Mouse (Mus musculus) thymus, adult 2 months (tissue): ENCODE results near the gene Cyp2d10. TPM values are rescaled to one million over a fixed set of nuclear protein-coding genes. Genes with fewer than 3 reads are reported as not detected.

ENCODE experiments used
- DNase-seq: peaks from one replicate; pipeline ENCODE4 v3.0.0; 2021
- H3K27ac ChIP-seq: fragments of 200-500 bp; 2 replicates; pipeline ENCODE4 v1.5.1; 2012; ENCODE audit warnings: low read length, control low read depth; ENCODE audit not compliant: control insufficient read depth, insufficient read depth
- H3K27me3 ChIP-seq: fragments of 200-500 bp; 2 replicates; pipeline ENCODE4 v1.6.1; 2012; ENCODE audit warnings: mild to moderate bottlenecking, low read length, moderate library complexity, mixed read lengths; ENCODE audit not compliant: control insufficient read depth, insufficient read depth
- H3K36me3 ChIP-seq: fragments of 200-500 bp; 2 replicates; pipeline ENCODE4 v1.6.1; 2012; ENCODE audit warnings: mild to moderate bottlenecking, low read length, moderate library complexity; ENCODE audit not compliant: control insufficient read depth, insufficient read depth
- H3K4me1 ChIP-seq: fragments of 200-500 bp; replicated peaks from 2 replicates; pipeline ENCODE4 v1.6.1; 2012; ENCODE audit warnings: low read length; ENCODE audit not compliant: control insufficient read depth, insufficient read depth
- H3K4me3 ChIP-seq: fragments of 200-500 bp; 2 replicates; pipeline ENCODE4 v1.5.1; 2012; ENCODE audit warnings: mild to moderate bottlenecking, low read length, control low read depth, moderate library complexity; ENCODE audit not compliant: control insufficient read depth, insufficient read depth
- CTCF ChIP-seq: fragments of 200-500 bp; IDR thresholded peaks from 2 replicates; pipeline ENCODE4 v1.5.1; 2012; ENCODE audit warnings: mild to moderate bottlenecking, control low read depth, low read length, moderate library complexity, borderline replicate concordance; ENCODE audit not compliant: control insufficient read depth, poor library complexity, insufficient read depth; ENCODE audit errors: extremely low read depth
- POLR2A ChIP-seq: fragments of 200-500 bp; IDR thresholded peaks from 2 replicates; pipeline ENCODE4 v1.6.1; 2012; ENCODE audit warnings: mild to moderate bottlenecking, low read length, control low read depth, moderate library complexity; ENCODE audit not compliant: control insufficient read depth, poor library complexity, insufficient read depth; ENCODE audit errors: extremely low read depth
- WGBS: fragments of 180-500 bp; shearing (Covaris S2); methylation state at CpG from one replicate; pipeline ENCODE4 v1.1.7; 2018; 5-methylcytosine and 5-hydroxymethylcytosine counted together
- polyA plus RNA-seq: library from polyadenylated mRNA; depleted of rRNA; stranded (reverse); fragments of >200 nt; gene quantifications from 2 replicates; pipeline ENCODE4 v1.2.3, GENCODE M21; 2012

Gene Cyp2d10
- polyA plus RNA-seq, 1 experiment = 0.28 TPM

DNA sequence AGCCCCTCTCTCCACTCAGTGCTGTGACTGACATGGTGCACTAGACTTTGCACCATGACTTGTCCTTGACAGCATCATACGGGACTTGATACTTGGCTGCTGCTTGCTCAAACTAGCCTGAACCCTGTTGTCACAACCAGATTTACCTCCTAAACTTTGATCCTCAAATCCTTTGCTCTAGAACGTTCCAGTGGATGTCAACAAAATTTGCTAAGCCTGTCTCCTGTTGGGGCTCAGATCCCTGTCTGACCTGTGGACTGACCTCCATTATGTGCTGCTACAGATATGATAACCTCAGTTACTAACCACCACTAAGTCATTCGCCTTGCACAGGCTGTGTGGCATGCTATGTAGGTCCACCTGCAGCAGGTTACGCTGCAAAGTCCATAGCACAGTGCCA lies 15.9 kb upstream of the Cyp2d10 start:
- H3K4me1 ChIP-seq = no peaks in the 10 kb centered on the region
- no peak for TF ChIP-seq POLR2A
- no peak for TF ChIP-seq CTCF
- no peaks in the 10 kb centered on the region; the same call in 1 of the 2 replicates for H3K27me3 ChIP-seq
- H3K4me3 ChIP-seq = no peak overlapping the region
- no peak overlapping the region for H3K27ac ChIP-seq
- WGBS = 87% methylated on average over 4 of the region's 4 CpGs
- no peak for DNase-seq
- no peaks in the 10 kb centered on the region for H3K36me3 ChIP-seq

DNA sequence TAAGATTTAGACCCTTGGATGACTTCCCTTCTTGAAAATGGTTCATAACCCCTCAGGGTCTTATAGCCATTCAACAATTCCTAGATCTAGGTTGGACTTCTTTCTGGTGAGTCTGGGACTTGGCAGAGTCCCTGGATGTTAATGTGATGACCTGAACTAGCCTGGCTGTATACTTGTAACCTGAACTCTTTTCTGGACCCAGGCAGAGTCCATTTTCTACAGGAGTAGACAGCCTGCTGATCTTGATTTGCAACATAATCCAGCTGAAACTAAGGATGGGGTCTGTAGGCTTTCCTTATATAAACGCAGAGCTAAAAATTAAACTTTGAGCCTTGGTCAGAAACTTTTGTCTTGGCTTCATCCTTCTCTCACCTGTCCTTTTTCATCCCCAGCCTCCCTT lies 11.6 kb upstream of the Cyp2d10 start:
- no peak overlapping the region for H3K27ac ChIP-seq
- 88% methylated on average over 1 of the region's 1 CpGs for WGBS

DNA sequence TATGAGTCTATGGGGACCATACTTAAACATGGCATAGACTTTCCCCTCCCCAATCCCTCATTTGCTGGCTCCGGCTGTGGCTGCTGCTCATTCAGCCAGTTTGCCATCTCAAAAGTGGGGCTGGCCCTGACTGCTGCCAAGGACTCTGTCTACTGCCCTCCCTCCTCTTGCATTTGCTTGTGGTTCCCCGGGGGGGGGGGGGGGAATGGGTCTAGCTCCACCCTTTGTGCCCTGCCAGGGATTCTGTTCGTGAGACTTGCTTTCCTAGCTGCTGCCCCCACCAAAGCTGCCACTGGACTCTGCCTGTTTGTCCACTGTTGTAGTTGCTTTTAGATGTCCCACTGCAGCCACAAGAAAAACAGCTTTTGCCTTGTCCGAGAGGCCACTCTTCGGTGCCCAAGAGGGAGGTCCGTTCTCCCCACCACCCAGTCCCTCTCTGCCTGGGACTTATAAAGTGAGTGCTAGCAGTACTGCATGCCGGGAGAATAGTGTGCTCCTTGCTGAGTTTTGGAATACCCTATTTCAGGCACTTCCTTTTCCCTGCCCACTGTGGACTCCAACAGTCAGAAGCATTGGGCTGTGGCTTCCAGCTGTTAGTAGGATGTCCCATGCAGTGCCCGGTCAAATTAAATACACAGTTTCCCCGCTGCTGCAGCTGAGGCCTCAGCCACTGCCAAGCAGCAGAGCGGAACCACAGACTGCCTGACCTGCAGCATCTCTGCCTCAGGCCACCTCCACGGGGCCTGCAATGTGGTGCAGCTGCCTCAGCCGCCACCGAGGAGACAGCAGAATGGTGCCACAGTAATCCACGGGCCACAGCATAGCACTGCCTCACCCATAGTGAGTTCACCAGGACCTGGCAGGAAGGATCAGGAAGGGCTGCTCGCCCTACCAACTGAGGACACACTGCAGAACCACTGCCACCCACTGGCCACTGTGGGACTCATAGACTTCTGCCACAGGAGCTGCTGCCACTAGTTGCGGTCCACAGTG lies 10.1 kb upstream of the Cyp2d10 start:
- Histone ChIP-seq H3K36me3 (no peaks in the 10 kb centered on the region), H3K4me1 (no peaks in the 10 kb centered on the region), H3K27ac (no peak overlapping the region), H3K27me3 (no peaks in the 10 kb centered on the region), H3K4me3 (no peak overlapping the region)
- WGBS = 54% methylated on average over 16 of the region's 16 CpGs
- peak; percentile 79 for DNase-seq
- TF ChIP-seq CTCF = peak; percentile 54; the same call in 1 of the 2 replicates
- TF ChIP-seq POLR2A = no peak

More for the DNA sequence above, 11.6 kb upstream of the Cyp2d10 start:
- TF ChIP-seq CTCF = no peak
- no peak for TF ChIP-seq POLR2A
- no peak overlapping the region for H3K4me3 ChIP-seq
- H3K4me1 ChIP-seq = no peaks in the 10 kb centered on the region
- no peaks in the 10 kb centered on the region; the same call in 1 of the 2 replicates for H3K27me3 ChIP-seq
- no peak for DNase-seq
- H3K36me3 ChIP-seq = no peaks in the 10 kb centered on the region

DNA sequence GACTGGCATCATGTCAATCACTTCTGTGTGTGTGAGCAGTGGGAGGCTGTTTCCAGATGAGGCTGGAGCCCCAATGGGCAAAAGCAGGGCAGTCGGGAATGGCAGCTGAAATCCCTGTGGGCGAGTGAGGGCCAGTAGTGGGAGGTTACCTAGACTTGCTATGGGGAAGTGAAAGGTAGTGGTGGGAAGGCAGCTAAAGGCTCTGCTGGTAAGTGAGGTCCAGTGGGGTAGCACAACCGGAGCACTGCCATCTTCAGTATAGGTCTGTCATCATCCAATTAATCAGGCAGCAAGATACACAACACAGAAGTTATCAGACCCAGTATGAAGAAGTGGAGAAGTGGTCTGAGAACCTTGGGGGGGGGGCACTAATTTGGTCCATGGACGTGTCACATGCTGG lies 541 bp upstream of the Cyp2d10 start:
- WGBS = 87% methylated on average over 4 of the region's 4 CpGs
- no peak overlapping the region for H3K27ac ChIP-seq
- H3K4me1 ChIP-seq = no peaks in the 10 kb centered on the region
- no peaks in the 10 kb centered on the region for H3K27me3 ChIP-seq
- H3K36me3 ChIP-seq = no peaks in the 10 kb centered on the region
- TF ChIP-seq CTCF = no peak
- TF ChIP-seq POLR2A = no peak
- H3K4me3 ChIP-seq = no peak overlapping the region
- DNase-seq = no peak

DNA sequence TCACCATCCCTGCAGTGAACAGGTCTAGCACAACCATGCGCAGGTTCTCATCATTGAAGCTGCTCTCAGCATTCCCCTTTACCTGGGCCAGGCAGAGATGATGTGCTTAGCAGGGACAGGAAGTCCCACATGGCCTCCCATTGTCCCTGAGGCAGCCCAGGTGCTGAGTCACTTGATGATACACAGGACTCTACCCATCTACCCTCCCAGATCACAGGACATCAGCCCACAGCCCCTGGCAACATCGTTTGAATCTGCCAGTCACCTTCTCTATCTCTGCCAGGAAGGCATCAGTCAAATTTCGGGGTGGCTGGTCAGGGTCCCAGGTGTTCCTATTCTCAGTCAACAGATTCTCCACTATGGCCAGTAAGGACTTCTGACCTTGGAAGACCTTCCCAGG lies 2.8 kb downstream of the Cyp2d10 start:
- Histone ChIP-seq H3K27me3 (no peaks in the 10 kb centered on the region), H3K36me3 (no peaks in the 10 kb centered on the region), H3K27ac (no peak overlapping the region), H3K4me1 (no peaks in the 10 kb centered on the region), H3K4me3 (no peak overlapping the region)
- WGBS = 90% methylated on average over 3 of the region's 3 CpGs
- DNase-seq = no peak
- TF ChIP-seq POLR2A (no peak), CTCF (no peak)

DNA sequence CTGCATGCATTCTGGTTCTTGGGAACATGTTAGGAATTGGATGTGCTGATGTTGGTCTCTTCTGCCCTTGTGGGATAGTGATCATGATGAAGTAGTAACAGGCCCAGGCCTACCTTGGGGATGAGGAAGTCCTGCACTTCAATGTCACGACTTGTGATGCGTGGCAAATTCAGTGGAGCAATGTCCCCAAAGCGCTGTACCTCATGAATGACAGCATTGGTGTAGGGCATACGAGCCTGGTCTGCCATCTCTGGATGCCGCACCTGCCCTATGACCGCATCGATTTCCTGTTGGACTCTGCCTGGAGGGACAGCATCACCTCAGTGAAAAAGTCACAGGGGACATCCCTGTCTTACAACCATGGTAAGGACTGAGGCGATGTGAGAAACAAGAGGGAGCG lies 3.4 kb downstream of the Cyp2d10 start:
- no peak for TF ChIP-seq CTCF
- TF ChIP-seq POLR2A = no peak
- Histone ChIP-seq H3K27me3 (no peaks in the 10 kb centered on the region), H3K27ac (no peak overlapping the region), H3K4me1 (no peaks in the 10 kb centered on the region), H3K36me3 (no peaks in the 10 kb centered on the region), H3K4me3 (no peak overlapping the region)
- no peak for DNase-seq
- WGBS = 95% methylated on average over 9 of the region's 9 CpGs
